Mouse (Mus musculus): Measurements from ENCODE around the gene Rab22a. TPM values are rescaled to one million over a fixed set of nuclear protein-coding genes. Genes with fewer than 3 reads are reported as not detected.

Rab22a gene
- polyA plus RNA-seq, 1 experiment from 2014 or later = 33.2 TPM

GRCm38 (mm10) chr2:173673469-173673868, 13.9 kb downstream of the Rab22a start:
- H3K27me3 ChIP-seq = no peaks in the 10 kb centered on the region
- no peak overlapping the region for H3K9ac ChIP-seq
- H3K4me1 ChIP-seq = peaks cover 22% of the 10 kb centered on the region
- no peak overlapping the region for H3K27ac ChIP-seq
- H3K4me2 ChIP-seq = no peak overlapping the region
- WGBS = 87% methylated on average over 1 of the region's 1 CpGs
- no peak for ATAC-seq
- H3K9me3 ChIP-seq (replicated peaks) = no peaks in the 10 kb centered on the region
- H3K36me3 ChIP-seq (ENCODE audit: poor library complexity, severe bottlenecking) = peaks cover 14% of the 10 kb centered on the region
- no peak overlapping the region for H3K4me3 ChIP-seq

- H3K27ac ChIP-seq = no peak overlapping the region
- no peak for ATAC-seq
- H3K9ac ChIP-seq = no peak overlapping the region
- H3K4me3 ChIP-seq = no peak overlapping the region
- H3K36me3 ChIP-seq (ENCODE audit: poor library complexity, severe bottlenecking) = peaks cover 15% of the 10 kb centered on the region
- H3K9me3 ChIP-seq (replicated peaks) = no peaks in the 10 kb centered on the region
- H3K4me1 ChIP-seq = peaks cover 10% of the 10 kb centered on the region; the same call in 1 of the 2 replicates
- WGBS = 91% methylated on average over 2 of the region's 2 CpGs
- H3K4me2 ChIP-seq = no peak overlapping the region
- no peaks in the 10 kb centered on the region for H3K27me3 ChIP-seq
Observed at GRCm38 (mm10) chr2:173678593-173678992, 19.0 kb downstream of the Rab22a start.

GRCm38 (mm10) chr2:173679217-173679616, 19.7 kb downstream of the Rab22a start:
- Histone ChIP-seq H3K27ac (no peak overlapping the region), H3K4me2 (no peak overlapping the region), H3K27me3 (no peaks in the 10 kb centered on the region), H3K9ac (no peak overlapping the region), H3K4me1 (0 out of 2 replicates have a peak, but pooled peaks cover 9% of the 10 kb centered on the region), H3K36me3 (ENCODE audit: poor library complexity, severe bottlenecking) (peaks cover 11% of the 10 kb centered on the region), H3K9me3 (replicated peaks) (no peaks in the 10 kb centered on the region), H3K4me3 (no peak overlapping the region)
- 79% methylated on average over 3 of the region's 3 CpGs for WGBS
- ATAC-seq = no peak

GRCm38 (mm10) chr2:173680153-173680552, 20.6 kb downstream of the Rab22a start:
- no peak for ATAC-seq
- Histone ChIP-seq H3K9me3 (replicated peaks) (no peaks in the 10 kb centered on the region), H3K4me2 (no peak overlapping the region), H3K4me1 (0 out of 2 replicates have a peak, but pooled peaks cover 9% of the 10 kb centered on the region), H3K9ac (no peak overlapping the region), H3K36me3 (ENCODE audit: poor library complexity, severe bottlenecking) (peaks cover 8% of the 10 kb centered on the region), H3K4me3 (no peak overlapping the region), H3K27me3 (no peaks in the 10 kb centered on the region), H3K27ac (no peak overlapping the region)
- 52% methylated on average over 1 of the region's 1 CpGs for whole genome bisulfite sequencing

GRCm38 (mm10) chr2:173682773-173683172, 23.2 kb downstream of the Rab22a start:
- 62% methylated on average over 10 of the region's 10 CpGs for WGBS
- H3K4me3 ChIP-seq = no peak overlapping the region
- no peaks in the 10 kb centered on the region for H3K27me3 ChIP-seq
- no peak for ATAC-seq
- H3K4me2 ChIP-seq = no peak overlapping the region
- no peaks in the 10 kb centered on the region for H3K9me3 ChIP-seq (replicated peaks)
- no peak overlapping the region for H3K27ac ChIP-seq
- H3K4me1 ChIP-seq = peaks cover 9% of the 10 kb centered on the region; the same call in 1 of the 2 replicates
- H3K36me3 ChIP-seq (ENCODE audit: poor library complexity, severe bottlenecking) = peaks cover 3% of the 10 kb centered on the region
- no peak overlapping the region for H3K9ac ChIP-seq

GRCm38 (mm10) chr2:173685781-173686361, 26.3 kb downstream of the Rab22a start:
- ATAC-seq = no peak
- 91% methylated on average over 3 of the region's 3 CpGs for WGBS
- peaks cover 25% of the 10 kb centered on the region for H3K36me3 ChIP-seq (ENCODE audit: poor library complexity, severe bottlenecking)
- no peak overlapping the region for H3K4me2 ChIP-seq
- no peaks in the 10 kb centered on the region for H3K9me3 ChIP-seq (replicated peaks)
- no peak overlapping the region for H3K4me3 ChIP-seq
- H3K27me3 ChIP-seq = no peaks in the 10 kb centered on the region
- no peak overlapping the region for H3K9ac ChIP-seq
- no peak overlapping the region for H3K27ac ChIP-seq
- peaks cover 9% of the 10 kb centered on the region; the same call in 1 of the 2 replicates for H3K4me1 ChIP-seq

GRCm38 (mm10) chr2:173687363-173687762, 27.8 kb downstream of the Rab22a start:
- WGBS = 87% methylated on average over 5 of the region's 5 CpGs
- no peaks in the 10 kb centered on the region for H3K27me3 ChIP-seq
- no peak for ATAC-seq
- H3K9ac ChIP-seq = no peak overlapping the region
- H3K4me1 ChIP-seq = peaks cover 6% of the 10 kb centered on the region; the same call in 1 of the 2 replicates
- no peak overlapping the region for H3K4me2 ChIP-seq
- no peak overlapping the region for H3K27ac ChIP-seq
- peaks cover 36% of the 10 kb centered on the region for H3K36me3 ChIP-seq (ENCODE audit: poor library complexity, severe bottlenecking)
- no peaks in the 10 kb centered on the region for H3K9me3 ChIP-seq (replicated peaks)
- no peak overlapping the region for H3K4me3 ChIP-seq

- no peak overlapping the region for H3K27ac ChIP-seq
Observed at GRCm38 (mm10) chr2:173689835-173690234, 30.3 kb downstream of the Rab22a start.

GRCm38 (mm10) chr2:173691748-173692147, 32.2 kb downstream of the Rab22a start:
- H3K9me3 ChIP-seq (replicated peaks) = no peaks in the 10 kb centered on the region
- H3K27me3 ChIP-seq = no peaks in the 10 kb centered on the region
- H3K4me1 ChIP-seq = no peaks in the 10 kb centered on the region; the same call in 1 of the 2 replicates
- H3K9ac ChIP-seq = no peak overlapping the region
- 85% methylated on average over 6 of the region's 6 CpGs for WGBS
- H3K27ac ChIP-seq = no peak overlapping the region
- peaks cover 57% of the 10 kb centered on the region for H3K36me3 ChIP-seq (ENCODE audit: poor library complexity, severe bottlenecking)
- no peak overlapping the region for H3K4me3 ChIP-seq
- ATAC-seq = 0 out of 2 replicates have a peak, but pooled peaks have one; percentile 24
- no peak overlapping the region for H3K4me2 ChIP-seq

More at GRCm38 (mm10) chr2:173689835-173690234, 30.3 kb downstream of the Rab22a start:
- Histone ChIP-seq H3K9me3 (replicated peaks) (no peaks in the 10 kb centered on the region), H3K4me3 (no peak overlapping the region), H3K36me3 (ENCODE audit: poor library complexity, severe bottlenecking) (peaks cover 41% of the 10 kb centered on the region), H3K4me1 (no peaks in the 10 kb centered on the region; the same call in 1 of the 2 replicates), H3K9ac (no peak overlapping the region), H3K4me2 (no peak overlapping the region), H3K27me3 (no peaks in the 10 kb centered on the region)
- ATAC-seq = no peak

- Histone ChIP-seq H3K9ac (no peak overlapping the region), H3K4me1 (no peaks in the 10 kb centered on the region), H3K27ac (no peak overlapping the region), H3K4me3 (no peak overlapping the region), H3K27me3 (no peaks in the 10 kb centered on the region), H3K4me2 (no peak overlapping the region), H3K36me3 (ENCODE audit: poor library complexity, severe bottlenecking) (peaks cover 66% of the 10 kb centered on the region), H3K9me3 (replicated peaks) (no peaks in the 10 kb centered on the region)
- 78% methylated on average over 2 of the region's 2 CpGs for WGBS
- ATAC-seq = no peak
Observed at GRCm38 (mm10) chr2:173692693-173693092, 33.1 kb downstream of the Rab22a start.

GRCm38 (mm10) chr2:173698850-173699249, 39.3 kb downstream of the Rab22a start:
- 100% methylated on average over 3 of the region's 3 CpGs for WGBS
- H3K4me2 ChIP-seq = no peak overlapping the region
- peaks cover 79% of the 10 kb centered on the region for H3K36me3 ChIP-seq (ENCODE audit: poor library complexity, severe bottlenecking)
- H3K27me3 ChIP-seq = no peaks in the 10 kb centered on the region
- no peaks in the 10 kb centered on the region for H3K9me3 ChIP-seq (replicated peaks)
- peaks cover 6% of the 10 kb centered on the region; the same call in 1 of the 2 replicates for H3K4me1 ChIP-seq
- H3K27ac ChIP-seq = no peak overlapping the region
- no peak overlapping the region for H3K4me3 ChIP-seq
- H3K9ac ChIP-seq = no peak overlapping the region
- ATAC-seq = no peak

GRCm38 (mm10) chr2:173702096-173702866, 42.7 kb downstream of the Rab22a start:
- no peak for ATAC-seq
- H3K36me3 ChIP-seq (ENCODE audit: poor library complexity, severe bottlenecking) = peaks cover 65% of the 10 kb centered on the region

More at GRCm38 (mm10) chr2:173702096-173702866, 42.7 kb downstream of the Rab22a start:
- peaks cover 6% of the 10 kb centered on the region; the same call in 1 of the 2 replicates for H3K4me1 ChIP-seq
- no peaks in the 10 kb centered on the region for H3K9me3 ChIP-seq (replicated peaks)
- WGBS = 77% methylated on average over 16 of the region's 16 CpGs
- H3K27me3 ChIP-seq = no peaks in the 10 kb centered on the region
- H3K4me3 ChIP-seq = no peak overlapping the region
- H3K4me2 ChIP-seq = no peak overlapping the region
- no peak overlapping the region for H3K9ac ChIP-seq
- H3K27ac ChIP-seq = peak overlapping the region; percentile 14
